Mouse (Mus musculus) spleen, embryonic (tissue): ENCODE measurements around the gene Brk1.

Experiments
- CTCF ChIA-PET: fragments of 350-600 bp; sonication (Branson Sonifier 250); formaldehyde crosslinking; loops from one replicate; lab custom pipeline; 2022; lab: Charles Lee

Brk1 gene

DNA sequence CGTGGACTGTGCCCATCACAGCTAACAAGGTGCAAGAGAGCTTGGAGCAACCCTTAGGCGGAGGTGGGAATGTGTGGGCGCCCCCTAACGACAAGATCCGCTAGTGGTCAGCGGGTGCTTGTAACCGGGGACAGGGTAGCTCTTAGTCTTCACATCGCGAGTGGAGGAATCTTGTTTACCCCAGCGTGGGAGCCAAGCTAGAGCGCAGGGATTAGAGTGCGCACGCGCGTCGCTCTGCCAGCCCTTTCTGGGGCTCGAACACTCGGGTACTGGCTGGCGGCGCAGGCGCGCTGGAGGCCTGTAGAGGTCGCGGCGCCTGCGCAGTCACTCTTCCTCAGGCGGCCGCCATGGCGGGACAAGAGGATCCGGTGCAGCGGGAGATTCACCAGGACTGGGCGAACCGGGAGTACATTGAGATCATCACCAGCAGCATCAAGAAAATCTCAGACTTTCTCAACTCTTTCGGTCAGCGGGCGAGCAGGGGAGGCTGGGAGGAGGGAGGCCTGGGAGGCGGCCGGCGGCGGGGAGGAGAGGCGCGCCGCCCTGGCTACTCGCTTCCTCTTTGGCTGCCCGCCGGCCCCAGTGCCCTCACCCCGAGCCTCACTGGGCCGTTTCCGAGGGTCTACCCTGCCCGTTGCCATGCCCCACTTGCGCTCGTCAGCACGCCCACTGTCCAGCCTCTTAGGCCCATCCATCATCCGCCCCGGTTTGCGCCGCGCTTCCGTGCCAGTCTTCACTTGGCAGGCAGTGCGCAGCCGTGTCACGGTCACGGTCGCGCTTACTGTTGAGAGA is at the start of gene Brk1:
Gene Brk1 (plus strand): TSS at position 341 of the 792 bp plus-strand sequence.
- CTCF ChIA-PET, result no interaction called here

DNA sequence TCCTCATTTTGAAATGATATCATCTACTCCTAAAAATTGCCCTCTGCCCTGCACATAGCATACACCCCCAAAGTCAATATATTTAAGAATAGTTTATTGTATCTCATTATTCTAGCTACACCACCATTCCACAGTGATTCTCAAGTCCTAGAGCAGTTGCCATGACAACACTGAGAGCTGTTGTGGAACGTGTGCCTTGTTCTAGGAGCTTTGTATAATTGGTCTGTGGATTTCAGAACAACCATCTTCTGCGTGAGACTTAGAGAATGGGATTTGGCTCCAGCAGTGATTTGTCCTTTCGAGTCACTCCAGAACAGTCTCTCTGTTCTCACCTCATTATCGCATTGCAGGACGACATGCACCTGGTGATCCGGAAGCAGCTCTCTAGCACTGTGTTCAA is 44.8 kb upstream of the Brk1 start:
- CTCF ChIA-PET, result no interaction called here

DNA sequence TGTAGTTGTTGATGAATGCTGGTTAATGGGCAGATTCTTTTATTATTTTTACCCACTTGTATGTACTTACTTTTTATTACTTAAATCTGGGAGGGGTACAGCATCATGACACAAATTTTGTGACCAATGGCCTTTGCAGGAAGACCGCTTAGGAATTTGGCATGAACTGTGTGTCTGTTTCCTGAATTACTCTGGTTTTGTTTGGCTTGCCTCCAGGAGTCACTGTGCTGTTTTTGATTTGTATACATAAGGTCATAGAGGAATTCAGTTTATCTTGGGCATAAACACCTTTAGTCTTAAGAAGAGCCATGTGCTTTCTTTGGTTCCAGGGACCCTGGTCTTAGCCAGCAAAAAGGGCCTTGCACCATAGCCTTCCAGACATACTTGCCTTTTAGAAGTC is 40.0 kb upstream of the Brk1 start:
- CTCF ChIA-PET, result no interaction called here

DNA sequence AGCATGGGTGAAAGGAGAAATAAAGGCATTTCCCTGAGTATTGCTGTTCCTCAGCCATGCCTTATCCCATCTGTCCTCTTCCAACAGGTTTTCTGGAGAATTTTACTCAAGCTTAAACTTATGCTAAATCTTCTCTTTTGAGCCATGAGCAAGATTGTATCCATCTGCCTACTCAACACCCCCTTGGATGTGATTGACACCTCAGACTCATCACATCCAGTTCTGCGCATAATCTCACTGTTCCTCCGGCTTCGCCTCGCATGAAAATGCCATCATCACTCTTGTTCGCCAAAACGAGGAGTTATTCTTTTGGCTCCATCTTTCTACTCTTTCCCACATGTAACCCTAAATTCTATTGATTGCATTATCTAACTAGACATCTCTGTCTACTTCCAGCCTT is 28.5 kb upstream of the Brk1 start:
- CTCF ChIA-PET, result interaction anchor here (0.6 kb wide), 1 partner anchor 45 kb away, joined by 3 read pairs; no protein-coding TSS in a partner anchor

DNA sequence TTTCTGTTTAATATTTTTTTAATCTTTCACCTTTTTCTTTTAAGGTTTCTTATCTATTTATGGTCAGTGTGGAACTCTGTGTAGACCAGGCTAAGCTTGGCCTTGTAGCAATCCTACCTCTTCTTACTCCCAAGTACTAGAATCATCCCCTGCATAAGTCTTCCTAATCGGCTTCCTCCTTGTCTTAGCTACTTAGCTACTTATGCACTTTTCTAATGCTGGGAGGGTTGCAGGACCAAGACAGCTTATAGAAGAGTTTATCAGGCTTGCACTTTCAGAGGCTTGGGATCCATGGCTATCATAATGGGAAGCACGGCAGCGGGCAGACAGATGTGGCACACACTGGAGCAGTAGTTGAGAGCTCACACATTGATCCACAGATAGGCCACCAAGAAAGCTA is 25.3 kb upstream of the Brk1 start:
- CTCF ChIA-PET, result no interaction called here

DNA sequence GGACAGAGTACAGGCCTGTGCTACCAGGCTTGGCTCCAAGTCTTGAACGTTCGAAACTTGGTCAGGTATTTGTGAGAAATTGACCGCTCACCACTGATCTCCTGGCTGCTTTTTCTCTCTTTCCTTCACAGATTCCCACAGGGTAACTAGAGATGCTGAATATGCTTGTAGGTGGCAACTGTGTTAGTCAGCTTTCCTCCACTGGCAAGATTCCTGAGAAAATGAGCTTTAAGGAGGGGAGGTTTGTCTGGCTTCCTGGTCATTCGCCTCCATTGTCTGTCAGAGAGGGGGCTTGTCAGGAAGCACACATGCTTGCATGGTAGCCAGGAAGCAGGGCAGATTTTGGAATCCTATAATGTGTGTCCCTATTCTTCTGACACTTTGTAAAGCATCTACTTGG is 21.5 kb upstream of the Brk1 start:
- CTCF ChIA-PET, result no interaction called here

DNA sequence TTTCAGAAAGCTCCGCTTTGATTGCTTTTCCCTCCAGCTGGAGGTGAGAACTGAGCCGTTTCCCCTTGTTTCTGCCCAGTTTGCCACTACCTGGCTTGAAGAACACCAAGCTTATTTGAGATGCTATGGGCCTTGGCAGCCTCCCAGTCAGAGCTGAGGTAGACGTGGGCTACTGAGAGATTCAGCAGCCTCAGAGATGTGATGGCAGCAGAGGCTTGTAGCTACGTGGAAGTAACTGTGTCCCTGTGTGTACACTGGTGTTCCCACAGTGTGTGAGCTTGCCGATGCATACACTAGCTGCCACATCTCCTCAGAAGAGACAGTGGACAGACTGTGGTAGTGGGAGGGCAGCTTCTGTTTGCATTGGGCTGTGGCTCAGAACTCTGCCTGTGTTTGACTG is 19.5 kb upstream of the Brk1 start:
- CTCF ChIA-PET, result no interaction called here

DNA sequence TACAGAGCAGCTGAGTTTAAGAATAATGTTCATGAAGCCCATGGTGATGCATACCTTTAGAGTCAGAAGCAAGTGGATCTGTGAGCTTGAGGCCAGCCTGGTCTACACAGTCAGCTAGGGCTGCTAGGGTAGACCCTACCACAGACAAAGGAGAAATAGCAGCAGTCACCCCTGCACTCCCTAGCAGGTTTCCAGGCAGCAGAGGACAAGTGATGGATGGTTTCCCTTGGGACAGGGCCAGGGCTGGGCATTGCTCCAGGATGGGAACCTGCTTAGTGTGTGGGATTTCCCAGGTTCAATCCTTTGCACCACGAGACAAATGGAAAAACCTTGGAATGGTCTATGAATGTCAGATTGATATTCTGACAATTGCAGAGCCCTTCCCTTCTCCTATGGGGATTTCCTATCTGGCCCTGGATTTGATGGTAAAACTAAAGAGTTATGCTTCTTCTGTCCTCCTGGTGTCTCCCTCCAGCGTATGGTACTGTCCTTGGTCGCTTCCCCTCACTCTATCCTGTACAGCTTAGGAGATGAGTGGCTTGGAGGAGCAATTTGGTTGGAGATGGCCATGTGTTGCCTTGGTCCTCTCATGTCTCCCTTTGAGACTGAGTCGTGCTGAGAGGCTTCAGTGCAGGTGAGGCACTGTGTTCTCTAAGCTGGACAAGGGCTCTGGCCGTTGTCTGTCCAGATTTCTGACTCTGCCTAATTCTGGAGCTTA is 17.9 kb upstream of the Brk1 start:
- CTCF ChIA-PET, result interaction anchor here (0.6 kb wide), 1 partner anchor 480 kb away, joined by 3 read pairs; no protein-coding TSS in a partner anchor

DNA sequence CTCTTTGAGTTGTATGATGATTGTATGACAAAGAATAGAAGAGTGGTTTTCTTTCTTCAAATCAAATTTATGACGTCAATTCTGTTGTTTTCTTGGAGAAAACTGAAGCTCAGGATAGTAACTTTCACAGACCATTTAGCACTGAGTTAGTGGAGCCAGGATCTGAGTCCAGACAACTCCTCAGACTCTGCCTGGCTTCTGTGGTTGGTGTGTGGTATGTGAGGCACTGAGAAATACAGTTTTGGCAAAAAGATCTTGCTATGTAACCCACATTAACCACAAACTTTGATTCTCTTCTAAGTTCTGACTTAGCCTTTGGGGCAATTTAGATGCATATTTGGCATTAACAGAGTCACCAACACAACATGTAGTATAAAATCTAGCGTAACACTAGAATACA is 11.9 kb upstream of the Brk1 start:
- CTCF ChIA-PET, result no interaction called here

DNA sequence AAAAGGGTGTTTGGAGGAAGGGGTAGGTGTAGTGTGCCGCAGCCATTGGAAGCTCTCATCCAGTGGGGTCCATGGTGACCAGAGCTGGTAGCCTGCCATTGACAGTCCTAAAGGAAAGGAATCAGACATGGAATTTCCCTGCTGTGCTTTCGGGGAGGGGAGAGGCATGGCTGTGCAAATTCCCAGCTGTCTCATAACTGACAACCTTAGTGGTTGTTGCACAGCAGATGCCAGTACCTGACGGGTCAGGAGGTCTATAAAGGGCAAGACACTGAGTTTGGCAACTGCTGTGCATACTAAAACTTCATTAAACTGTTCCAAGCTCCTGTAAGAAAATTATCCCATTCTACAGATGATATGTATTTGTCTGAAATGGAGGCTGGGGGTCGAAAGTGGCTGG is 6.6 kb upstream of the Brk1 start:
- CTCF ChIA-PET, result no interaction called here

DNA sequence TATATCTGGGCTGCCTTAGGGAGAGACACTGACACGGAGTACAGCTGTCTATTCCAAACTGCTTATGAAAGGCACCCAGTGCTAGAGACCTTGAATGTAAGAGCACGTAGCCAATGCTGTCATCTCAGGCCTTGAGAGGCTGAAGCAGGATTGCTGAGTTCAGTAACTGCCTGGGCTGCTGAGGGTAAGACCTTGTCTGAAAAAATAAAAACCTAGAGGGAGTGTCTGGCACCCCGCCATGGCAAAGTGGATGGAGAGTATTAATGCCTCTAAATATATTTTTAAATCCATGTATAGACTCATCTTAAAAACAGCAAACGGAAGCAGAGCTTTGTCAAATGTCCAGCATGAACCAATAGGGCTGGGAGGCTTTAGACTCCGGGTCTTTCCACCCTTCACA is 4.7 kb upstream of the Brk1 start:
- CTCF ChIA-PET, result no interaction called here

DNA sequence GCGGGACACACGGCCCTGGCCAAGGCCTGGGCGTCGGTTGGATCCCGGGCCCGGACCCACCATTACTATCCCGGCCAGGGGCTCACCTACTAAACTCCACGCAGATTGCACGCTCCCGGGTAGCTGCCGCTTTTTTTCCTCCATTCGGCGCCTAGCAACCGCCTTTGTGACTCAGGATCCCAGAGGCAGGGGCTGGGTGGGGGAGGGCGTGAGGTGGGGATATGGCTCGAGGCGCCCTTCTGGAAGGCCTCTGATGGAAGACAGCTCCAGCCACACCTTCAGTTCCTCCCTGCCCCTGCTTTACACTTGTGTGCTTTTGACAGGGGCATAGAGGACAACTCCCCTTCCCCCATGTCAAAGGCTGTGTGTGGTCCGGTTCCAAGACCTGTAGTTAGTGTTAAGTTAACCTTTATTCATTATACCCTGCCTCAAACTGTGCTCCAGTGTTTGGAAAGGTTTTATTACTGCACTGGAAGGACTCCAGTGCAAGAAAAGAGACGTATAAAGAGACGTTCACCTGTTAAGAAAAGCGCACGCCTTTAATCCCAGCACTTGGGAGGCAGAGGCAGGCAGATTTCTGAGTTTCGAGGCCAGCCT is 3.9 kb upstream of the Brk1 start, which contains the start of gene Fancd2os:
Gene Fancd2os (minus strand): TSS at position 173 of the 597 bp plus-strand sequence.
- CTCF ChIA-PET, result no interaction called here

DNA sequence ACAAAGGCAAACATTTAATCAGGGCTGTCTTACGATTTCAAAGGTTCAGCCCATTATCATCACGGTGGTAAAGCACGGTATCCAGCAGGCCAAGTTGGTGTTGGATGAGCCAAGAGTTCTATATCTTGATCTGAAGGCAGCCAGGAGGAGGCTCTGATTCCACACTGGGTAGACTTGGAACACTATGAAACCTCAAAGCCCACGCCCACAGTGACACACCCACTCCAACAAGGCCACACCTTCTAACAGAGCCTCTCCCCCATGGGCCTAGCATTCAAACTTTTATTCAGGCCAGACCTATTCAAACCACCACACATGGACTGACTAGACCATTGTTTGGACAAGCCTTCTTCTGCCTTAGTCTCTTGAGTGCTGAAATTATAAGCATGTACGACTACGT is 1.8 kb upstream of the Brk1 start:
- CTCF ChIA-PET, result no interaction called here

DNA sequence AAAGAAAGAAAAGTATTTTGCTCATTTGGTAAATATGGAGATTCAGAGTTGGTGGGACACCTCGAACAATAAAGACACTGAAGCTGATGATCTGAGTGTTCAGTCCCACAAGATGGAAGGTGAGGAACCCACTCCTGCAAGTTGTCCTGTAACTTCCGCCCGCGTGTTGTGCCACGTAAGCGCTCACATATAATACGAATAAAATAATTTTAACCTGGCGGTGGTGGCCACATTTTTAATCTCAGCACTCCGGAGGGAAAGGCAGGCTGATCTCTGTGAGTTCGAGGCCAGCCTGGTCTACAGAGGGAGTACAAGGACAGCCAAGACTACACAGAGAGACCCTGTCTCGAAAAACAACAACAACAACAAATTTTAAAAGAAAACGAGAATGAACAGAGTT is 579 bp upstream of the Brk1 start:
- CTCF ChIA-PET, result no interaction called here

DNA sequence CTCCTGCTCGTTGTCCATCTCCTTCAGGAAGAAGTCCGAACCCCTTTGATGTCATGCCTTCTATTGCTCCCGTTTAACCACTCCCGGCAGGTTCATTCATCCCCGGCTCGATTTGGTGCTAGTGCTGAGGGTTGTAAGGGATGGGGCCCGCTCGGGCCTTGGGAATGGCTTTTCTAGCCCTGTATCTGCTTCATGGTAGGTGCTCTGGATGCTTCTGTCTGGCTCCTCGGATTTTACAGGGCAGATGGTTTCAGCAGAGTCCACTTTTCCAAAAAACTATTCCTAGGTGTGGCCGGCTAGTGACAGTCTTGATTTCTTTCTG is 613 bp downstream of the Brk1 start:
- CTCF ChIA-PET, result no interaction called here

DNA sequence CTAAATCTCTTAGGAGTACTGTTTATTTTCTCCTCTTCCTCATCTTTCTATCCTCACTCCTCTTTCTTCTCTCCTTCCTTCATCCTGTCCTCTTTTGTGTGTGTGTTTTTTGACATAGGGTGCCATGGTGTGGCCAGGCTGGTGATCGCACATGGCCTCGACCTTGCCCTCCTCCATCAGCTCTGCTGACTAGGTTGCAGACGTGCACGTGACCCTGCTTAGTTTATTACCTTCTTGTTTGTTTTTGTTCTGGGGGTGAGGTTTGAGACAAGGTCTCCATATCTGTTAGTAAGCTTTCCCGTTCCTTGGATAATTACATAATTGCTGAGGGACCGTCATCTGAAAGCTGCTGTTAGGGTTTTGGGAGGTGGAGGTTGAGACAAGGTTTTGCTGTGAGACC is 4.3 kb downstream of the Brk1 start:
- CTCF ChIA-PET, result no interaction called here

DNA sequence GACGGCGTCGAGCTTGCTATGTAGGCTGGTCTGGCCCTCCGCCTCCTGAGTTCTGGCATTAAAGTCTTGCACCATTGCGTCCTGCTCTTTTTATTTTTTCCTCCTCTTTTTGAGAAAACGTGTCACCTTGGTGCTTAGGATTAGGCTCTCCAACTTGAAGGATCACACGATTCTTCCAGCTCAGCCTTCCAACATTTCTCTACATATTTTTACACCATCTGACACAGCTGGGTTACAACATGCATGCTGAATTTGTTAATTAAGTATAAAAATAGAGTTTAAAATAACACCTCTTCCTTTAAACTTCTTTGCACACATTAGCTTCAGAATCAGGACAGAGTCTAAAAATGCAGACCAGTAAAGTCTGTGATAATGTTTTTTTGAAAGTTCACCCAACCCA is 4.7 kb downstream of the Brk1 start:
- CTCF ChIA-PET, result no interaction called here

DNA sequence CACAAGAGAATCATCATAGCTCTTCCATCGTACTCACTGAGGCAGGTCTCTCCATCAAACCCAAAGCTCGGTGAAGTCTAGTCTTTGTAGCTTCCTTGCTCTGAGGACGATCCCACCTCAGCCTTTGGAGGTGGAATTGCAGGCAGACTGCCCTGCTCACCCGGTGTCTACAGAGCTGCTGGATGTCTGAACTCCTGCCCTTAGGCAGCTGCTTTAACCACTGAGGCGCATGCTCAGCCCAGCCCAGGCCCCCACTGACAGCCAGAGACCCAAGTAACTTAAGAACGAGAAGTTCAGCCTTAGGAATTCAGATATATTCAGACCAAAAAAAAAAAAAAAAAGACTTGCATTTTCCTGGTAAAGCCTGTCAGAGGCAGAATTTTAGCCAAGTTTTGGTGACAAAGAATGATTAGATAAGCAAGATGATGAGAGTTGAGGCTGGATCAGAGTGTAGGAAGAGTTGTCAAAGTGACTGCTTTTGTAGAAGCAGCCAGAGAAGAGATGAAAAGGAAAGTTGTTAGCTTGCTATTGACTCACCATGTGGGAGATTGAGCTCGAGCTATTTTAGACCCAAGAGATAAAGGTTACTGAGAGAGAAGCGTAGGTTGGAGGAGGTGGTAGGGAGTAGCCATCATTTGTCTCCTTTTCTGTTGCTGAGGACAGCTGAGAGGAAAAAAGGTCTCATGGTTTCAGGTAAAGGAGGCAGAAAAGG is 7.8 kb downstream of the Brk1 start:
- CTCF ChIA-PET, result no interaction called here

DNA sequence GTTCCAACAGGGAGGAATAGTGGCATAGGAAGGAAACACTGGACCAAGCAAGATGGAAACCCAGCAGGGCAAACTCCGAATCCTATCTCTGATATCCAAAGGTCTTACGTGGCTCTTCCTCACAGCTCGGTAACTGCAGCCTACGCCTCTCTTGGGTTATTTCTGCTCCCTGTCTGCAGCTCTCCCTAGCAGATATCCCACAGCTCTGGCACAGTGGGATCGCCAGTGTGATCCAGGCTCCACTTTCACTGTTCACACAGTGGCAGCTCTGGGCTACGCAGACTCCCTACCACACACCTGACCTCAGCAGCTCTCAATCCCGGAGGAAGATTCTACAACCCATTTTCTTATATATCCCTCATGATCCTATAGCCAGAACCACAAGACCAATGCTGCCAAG is 9.6 kb downstream of the Brk1 start:
- CTCF ChIA-PET, result interaction anchor here (0.6 kb wide), 1 partner anchor 95 kb away, joined by 3 read pairs; no protein-coding TSS in a partner anchor

DNA sequence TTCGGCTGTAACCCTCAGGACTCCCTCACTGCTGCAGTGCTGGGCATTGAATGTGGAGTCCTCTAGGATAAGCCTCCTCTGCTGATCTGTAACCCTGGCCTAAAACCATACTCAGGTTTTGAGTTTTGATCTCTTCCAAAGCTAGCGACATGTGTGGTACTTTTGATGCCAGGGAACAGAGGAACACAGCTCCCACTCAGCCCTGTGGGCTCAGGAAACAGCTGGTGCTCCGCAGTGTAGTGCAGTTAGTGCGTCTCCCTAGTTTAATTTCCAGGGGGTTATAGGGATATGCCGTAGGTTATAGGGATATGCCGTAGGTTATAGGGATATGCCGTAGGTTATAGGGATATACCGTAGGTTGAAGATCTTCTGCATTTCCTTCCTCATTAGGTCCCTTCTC is 10.4 kb downstream of the Brk1 start:
- CTCF ChIA-PET, result no interaction called here

DNA sequence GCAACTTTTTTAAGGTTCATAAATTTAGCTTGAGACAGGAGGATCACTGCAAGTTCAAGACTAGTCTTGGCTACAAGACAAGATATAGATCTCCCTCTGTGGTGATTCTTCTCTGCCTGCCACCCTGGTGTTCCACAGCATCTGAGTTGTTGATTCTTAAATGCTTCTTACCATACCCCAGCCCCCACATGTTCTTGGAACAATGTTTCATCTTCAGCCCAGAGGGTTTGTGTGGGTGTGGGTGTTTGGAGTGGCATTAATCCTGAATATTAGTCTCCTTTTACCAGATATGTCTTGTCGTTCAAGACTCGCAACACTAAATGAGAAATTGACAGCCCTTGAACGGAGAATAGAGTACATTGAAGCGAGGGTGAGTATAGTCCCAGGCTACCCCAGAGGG is 10.9 kb downstream of the Brk1 start:
- CTCF ChIA-PET, result interaction anchor here (0.6 kb wide), 1 partner anchor 68 kb away, joined by 8 read pairs; no protein-coding TSS in a partner anchor

DNA sequence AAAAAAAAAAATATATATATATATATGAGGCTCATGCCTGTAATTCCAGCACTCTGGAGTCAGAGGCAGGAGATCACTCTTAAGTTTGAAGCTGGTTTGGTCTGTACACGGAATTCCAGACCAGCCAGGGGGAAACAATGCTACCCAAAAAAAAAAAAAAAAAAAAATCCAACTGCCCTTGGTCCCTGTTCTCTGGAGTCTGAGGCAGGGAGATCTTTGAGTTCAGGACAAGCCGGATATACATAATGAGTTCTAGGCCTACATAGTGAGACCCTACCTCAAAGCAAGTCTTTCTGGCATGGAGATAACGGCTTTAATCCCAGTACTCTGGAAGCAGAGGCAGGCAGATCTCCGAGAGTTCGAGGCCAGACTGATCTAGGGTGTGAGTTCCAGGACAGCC is 18.8 kb downstream of the Brk1 start:
- CTCF ChIA-PET, result interaction anchor here (0.7 kb wide), 2 partner anchors 114 to 318 kb away, joined by 3 to 9 read pairs; no protein-coding TSS in a partner anchor
